Mouse (Mus musculus): Measurements from ENCODE around the gene Synpo2.

Gene Synpo2

DNA sequence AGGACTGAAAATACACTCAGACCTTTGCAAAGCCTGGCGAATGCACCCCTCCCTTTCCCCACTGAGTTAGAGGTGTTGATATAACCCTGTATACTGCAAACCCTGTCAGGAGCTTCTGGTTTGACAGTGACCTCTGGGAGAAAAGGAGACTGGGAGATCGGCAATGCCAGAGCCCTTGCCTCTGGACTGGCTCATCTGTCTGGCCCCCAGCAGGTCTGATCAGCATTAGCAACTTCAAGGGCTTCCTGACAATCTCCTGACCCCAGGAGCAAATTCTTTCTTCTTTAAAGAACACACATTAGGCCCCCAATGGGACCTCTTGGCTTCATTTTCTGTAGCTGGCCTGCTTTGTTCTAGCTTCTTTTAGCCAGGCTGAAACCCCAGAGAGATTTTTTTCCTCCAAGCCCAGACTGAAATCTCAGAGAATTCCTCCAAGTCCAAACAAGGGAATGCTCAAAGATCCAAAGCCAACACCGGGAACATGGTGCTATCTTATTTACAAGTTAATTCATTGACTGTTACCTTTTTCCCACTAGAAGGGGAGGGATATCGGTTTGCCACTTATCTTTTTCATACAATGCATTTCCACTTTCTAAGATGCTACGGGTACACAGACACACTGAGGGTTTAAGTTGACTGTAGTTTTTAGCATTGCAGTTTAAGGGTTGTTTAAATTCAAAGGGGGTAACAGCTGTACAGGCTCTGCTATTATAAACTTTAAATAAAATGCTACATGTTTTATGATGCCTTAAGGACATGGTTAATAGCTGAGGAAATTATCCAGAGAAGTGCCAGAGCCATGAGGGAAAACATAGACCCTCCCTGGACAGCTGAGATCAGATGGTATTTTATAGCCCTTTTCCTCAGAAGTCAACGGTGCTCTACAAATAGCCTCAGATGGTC, 73.4 kb downstream of the Synpo2 start:
- no peak for DNase-seq

DNA sequence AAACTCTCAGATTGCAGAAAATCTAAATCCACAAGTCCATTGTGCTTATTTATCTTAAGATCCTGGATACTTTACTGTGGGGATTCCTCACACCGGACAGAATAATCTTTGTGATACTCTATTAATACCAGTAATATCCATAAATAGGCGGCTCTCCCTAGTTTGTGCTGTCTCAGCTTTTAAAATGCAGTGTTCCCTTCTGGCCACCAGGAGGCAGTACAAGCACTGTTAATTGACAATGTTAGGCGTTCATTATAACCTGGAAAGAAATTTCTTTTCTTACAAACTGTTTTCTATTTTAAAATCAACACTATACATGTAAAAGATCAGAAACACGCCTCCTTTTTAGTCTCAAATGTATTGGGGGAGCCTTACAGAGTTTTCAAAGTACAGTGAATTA, 75.2 kb downstream of the Synpo2 start:
- DNase-seq = peak; percentile 65

DNA sequence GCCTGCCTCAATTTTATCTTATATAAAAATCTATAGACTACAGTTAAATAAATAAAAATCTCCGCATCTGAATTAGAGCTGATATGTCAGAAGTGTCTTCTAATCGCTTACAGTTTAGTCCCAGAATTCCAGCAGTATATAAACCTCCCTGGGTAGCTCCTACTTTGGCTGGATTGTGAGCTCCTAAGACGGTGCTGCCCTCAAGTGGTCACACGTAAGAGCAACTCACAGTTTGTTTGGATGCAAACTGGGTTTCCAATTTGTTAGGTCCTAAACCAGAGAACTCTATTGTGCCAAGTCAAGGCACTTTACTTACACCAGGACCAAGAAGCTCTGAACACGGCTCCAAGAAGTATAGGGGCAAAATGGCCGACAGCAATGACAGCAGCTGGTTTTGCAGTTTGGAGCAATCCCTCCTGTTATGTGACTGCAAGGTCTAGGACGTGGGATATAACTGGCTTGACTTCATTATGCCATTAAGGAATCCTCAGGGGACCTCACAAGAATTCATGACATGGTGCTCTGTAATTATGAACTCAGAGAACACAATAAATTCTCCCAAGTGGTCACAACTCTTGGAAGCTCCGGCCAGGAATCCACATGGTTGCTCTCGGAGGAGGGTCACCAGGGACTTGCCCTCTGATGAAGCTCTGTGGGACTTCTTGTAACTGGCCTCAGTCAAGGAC, 76.7 kb downstream of the Synpo2 start:
- peak; percentile 83 for DNase-seq

DNA sequence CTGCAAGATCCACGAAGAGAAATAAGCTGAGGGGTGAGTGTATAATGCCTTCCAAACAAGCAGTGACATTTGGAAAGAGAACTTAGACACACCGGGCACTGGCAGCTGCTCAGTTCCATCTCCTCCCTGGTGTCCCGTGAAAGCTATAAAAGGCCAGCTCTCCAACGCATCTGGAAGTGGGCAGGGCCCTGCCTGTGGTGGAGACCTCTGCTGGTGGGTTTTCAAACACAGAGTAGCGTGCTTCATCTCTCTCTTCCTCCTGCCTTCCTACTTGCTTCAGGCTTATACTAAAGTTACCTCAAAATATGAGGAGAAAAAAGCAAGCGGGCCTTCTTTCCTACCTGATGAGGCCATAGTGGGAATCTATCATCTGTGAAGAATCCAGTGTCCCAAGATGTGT, 77.4 kb downstream of the Synpo2 start:
- DNase-seq = peak; percentile 63

DNA sequence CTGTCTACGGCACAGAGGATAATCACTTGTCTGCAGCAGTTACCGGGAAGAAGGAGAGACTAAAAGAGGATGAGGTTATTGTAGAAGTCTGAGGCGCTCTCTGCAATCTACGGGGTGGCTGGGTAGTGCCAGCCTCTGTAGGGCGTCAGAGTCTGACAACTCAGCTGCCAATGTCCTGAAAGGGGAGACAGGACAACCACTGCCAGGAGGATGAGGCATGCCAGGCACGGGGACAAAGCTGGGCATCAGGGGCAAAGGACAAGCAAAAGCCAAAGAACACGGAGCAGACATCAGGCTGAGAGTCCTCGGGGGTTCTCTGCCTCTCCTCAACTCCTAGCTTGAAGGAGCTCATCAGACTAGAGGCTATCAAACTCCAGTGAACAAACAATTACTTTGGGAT, 82.6 kb downstream of the Synpo2 start:
- no peak for DNase-seq

DNA sequence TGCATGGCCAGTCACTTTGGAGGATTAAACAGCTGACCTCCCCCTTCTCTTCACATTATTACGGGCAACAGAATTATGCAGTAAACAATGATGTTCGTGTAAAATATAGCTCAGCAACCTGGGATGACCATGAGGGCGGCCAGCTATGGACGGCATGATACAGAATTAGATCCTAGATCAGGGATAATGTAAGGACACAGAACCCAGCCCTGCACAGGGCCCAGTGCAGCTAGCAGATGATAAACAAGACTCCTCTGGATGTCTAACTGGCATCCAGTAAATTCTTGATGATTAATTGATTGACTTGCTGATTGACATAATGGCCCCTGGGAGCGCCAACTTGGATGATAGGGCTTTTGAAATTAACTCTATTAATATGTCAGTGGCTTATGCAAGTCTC, 83.0 kb downstream of the Synpo2 start:
- no peak for DNase-seq

DNA sequence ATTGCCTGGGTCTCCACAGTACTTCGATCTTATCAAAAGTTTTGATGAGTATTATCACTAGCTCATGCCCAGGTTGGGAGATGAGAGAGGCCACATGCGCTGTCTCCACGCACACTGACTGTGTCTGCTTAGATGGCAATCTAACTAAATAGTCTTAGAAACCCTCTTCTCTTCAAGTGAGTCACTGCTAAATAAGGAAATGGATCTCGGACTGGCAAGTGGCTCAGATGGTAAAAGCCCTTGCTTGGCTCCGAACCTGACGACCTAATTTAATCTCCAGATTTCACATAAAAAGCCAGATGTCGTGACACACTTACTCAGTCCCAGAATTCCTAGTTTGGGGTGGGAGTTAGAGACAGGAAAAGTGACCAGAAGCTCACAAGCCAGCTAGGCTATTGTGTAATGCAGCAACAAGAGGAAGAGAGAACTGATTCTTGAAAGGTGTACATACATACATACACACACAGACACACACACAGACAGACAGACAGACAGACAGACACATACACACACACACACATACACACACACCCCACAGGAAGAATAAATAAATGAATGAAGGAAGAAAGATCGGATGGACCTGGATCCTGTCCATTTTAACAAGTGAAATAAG, 85.3 kb downstream of the Synpo2 start:
- no peak for DNase-seq

DNA sequence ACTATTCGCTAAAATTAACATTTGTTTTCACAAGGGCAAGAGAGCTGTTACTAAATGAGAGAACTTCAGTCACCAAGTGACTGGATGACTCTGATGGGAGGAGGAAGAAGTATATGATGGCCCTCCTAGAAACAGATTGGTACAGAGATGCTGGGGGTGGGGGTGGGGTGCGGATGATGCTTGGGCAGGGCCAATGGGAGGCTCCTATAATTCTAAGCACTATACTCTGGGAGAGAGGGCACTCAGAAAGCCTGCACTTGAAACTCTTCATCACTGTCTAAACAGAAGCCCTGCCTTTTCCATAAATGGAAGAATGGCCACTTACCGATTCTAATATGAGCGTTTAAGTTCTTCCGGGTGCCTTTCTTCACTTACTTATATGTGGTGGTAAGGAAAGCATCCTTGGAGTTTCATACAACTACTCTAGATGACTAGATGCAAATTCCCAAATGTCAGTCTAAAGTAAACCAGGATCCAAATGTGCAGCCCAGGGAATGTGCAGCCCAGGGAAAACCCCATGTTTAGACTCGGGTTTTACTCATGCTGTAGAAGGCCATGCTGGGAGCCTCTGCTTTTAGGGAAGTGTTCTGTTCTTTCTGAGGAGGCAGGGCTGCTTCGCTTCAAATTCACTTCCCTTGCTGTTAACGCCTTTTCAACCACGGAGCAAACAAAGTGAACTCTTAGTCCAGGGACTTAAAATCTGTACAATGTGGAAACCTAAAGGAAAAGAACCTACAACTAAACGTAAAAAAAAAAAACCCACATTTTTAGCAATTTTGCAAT, 86.4 kb downstream of the Synpo2 start:
- no peak for DNase-seq

DNA sequence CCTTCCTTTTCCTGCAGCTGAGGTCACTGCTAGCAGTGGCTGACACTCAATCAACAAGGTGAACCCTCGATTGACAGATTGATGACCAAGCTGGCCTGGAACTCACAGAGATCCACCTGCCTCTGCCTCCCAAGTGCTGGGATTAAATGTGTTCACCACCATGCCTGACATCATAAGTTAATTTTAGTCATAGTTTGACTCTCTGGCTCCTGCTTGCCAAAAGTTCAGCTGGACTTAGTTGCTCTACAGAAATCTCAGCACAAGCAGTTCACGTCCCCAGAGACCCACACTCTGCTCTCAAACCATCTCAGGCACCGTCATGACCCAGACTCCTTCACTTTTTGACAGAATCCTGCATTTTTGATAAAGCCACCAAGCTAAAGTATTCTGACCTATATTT, 87.3 kb downstream of the Synpo2 start:
- no peak for DNase-seq

DNA sequence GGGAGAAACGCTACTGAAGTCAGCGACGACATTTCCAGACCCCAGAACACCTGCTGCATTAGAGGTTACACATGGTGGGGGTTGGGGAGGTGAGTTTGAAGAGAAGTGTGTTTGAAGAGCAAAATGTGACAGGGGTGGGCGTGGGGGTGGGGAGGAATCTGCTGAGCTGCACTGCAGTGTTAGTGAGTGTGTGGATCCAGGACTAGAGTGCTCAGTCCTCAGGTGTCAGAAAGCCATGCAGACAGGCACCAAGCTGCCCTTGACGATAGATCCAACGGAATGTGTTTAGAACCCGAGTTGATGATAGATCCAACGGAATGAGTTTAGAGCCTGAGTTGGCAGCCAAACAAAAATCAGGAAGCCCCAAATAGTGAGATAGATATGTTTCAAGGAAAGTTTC, 89.4 kb downstream of the Synpo2 start:
- no peak for DNase-seq

DNA sequence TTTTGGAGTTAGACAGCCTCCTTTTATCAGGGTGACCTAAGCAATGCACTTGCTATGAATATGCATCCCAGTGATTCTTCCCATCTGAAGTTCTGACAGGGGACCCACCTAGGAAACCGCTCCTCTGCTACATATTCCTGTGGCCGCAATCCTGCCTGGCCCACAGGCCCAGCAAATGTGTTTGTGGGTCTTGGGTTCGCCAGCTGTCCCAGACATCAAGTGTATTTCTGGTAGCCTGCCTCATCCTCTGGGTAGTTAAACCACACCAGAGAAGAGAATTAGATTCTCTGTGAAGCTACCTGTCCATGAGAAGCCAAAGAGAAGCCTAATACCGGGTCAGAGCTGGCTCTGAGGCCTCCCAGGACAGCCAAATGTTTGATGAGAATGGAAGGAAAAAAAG, 90.0 kb downstream of the Synpo2 start:
- DNase-seq = no peak

DNA sequence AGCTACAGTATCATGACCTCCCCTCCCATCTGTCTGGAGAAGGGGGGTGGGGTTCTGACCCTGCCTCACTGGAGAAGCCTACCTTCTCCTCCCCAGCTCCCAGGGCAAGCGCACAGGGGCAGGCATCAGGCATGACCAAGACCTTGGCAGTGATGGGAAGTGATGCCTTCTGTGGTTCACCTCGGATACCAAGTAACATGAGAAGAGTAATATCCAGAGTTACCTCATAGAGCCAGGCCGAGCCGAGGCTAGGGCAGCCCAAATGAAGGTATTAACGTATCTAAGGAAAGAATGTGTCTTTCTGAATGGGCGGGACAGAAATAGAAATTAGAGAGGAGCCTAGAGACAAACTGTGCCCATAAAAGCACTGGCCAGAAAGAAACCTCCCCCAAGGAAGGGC, 92.5 kb downstream of the Synpo2 start:
- DNase-seq = no peak

DNA sequence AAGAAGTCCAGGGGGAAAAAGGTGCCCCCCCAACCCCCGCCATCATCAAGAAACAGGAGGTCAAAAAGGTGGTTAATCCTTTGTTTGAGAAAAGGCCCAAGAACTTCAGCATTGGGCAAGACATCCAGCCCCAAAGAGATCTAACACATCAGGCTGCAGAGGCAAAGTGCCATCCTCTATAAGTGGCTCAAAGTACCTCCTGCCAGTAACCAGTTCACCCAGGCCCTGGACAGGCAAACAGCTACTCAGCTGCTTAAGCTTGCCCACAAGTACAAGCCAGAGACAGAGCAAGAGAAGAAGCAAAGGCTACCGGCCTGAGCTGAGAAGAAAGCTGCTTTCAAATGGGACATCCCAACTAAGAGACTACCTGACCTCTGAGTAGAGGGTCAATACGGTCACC, 93.7 kb downstream of the Synpo2 start:
- no peak for DNase-seq

DNA sequence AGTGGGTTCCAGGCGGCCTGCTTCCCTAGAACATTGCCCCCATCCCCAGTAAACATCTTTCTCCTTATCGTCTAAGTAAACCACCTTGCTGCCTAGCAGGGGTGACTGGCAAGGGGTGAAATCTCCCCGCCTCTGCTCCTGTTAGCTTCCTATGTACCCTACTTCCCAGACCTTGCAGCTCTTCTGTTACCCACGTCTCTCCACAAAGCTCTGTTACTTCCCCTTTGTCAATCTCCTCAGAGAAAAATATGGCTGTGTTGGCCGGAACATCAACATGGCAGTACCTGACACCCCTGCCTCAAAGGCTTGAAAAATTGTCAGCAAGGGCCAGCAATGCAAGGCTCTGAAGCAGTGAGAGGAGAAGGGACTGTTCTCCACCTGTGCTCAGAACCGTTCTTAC, 94.9 kb downstream of the Synpo2 start:
- no peak for DNase-seq

DNA sequence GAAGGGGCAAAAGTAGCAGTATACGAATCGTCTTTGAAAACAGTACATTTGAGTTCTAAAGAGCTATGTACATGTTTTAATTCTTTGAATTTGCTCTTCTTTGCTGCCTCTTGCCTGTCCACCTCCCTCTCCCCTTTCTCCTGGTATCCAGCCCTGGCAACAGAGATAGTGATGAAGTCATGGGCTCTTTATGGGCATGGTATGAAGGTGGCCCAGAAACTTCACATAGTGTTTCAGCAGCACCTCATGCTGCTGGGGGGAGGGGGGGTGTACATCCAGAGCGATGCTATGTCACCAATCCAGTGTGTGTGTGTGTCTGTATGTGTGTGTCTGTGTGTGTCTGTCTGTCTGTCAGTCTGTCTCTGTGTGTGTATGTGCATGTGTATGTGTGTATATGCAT, 95.8 kb downstream of the Synpo2 start:
- no peak for DNase-seq

DNA sequence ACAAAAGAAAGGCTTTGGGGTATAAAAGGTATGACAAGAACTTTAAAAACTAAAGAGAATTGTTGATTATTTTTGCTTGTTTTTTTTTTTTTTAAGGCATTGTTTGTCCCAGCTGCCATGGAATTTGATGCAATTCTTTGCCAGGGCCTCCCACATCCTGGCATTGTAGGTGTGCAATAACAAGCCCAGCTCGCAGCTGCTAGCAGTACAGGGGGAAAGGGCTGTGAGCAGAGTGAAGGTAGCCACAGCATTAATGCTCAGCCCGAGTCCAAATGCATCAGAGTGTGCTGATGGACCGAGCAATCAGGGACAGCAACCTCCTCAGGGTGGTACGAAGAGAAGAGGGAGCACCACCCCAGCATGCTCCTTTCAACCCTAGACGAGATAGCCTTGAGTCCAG, 96.3 kb downstream of the Synpo2 start:
- no peak for DNase-seq

DNA sequence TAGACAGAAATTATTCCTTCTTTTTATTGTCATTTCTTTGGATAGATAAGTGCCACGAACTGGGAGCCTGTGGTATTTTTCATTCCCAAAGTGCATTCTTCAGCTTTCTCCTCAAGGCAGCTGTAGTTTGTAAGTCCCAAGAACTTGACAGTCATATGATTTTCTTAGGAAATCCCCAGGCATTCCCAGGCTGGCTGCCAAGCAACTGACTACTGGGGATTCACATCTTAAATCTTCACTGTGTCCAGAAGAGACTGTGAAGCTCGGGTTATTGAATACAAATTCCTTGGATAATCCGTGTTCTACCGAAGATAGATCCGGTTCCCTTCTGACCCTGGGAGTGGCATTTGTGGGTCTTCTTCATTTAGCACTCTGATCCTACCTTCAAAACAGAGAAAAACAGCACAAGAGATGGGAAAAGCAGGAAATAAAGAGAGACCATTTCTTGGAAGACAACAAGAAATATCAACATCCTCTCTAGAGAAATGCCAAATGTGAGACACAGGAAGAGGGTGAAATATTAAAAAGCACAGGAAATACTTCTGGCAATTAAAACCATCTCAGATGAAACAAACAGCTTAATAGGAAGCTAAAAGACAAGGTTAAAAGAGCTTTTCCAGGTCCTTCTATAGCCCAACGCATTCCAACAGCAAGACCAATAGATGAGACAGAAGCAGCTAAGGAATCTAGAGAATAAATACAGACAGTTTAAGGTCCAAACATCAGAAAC, 97.5 kb downstream of the Synpo2 start:
- DNase-seq = peak; percentile 95

DNA sequence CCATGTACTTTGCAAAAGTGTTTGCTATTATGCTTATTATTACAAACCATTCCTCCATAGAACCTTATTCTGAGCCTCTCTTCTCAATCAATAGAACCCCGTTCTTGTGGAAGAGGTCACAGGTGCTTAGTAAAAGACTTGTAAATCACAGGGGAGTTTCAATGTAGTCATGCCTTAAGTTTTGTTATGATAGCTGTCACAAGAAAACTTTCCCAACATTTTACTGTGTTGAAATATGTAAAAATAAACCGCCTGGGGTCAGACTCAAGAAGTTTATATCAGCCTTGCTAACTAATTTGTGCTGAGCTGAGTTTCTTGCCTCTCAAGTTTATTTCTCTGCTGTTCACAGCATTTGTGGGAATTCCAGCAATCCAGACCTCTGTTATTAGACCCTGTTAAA, 103.8 kb downstream of the Synpo2 start:
- no peak for DNase-seq

DNA sequence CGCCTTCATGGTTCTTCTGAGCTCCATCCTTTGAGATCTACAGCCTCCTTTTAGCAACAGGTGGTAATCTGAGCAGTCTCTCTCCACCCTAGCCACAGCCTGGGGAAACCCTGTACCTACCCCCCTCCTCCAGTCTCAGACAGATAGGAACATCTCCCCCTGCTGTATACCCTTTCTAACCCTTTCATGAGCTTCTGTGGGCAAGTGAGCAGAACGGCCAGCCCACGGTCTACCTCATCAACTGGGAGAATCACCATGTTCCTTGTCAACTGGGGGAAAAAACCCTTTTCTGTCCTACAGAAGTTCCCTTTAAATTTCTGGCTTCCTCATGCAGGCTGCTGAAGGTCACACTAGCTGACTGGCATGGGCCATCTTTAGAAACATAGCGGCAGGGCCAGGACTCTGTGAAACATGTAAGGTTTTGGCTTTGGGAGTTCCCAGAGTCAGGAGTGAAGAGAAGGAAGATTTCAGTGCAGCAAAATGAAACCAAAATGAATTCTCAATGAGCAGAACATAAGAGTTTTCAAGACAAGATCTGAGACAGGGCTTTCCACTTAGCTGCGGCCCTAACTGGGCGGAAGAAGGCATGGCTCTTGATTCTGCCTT, 104.7 kb downstream of the Synpo2 start:
- no peak for DNase-seq

DNA sequence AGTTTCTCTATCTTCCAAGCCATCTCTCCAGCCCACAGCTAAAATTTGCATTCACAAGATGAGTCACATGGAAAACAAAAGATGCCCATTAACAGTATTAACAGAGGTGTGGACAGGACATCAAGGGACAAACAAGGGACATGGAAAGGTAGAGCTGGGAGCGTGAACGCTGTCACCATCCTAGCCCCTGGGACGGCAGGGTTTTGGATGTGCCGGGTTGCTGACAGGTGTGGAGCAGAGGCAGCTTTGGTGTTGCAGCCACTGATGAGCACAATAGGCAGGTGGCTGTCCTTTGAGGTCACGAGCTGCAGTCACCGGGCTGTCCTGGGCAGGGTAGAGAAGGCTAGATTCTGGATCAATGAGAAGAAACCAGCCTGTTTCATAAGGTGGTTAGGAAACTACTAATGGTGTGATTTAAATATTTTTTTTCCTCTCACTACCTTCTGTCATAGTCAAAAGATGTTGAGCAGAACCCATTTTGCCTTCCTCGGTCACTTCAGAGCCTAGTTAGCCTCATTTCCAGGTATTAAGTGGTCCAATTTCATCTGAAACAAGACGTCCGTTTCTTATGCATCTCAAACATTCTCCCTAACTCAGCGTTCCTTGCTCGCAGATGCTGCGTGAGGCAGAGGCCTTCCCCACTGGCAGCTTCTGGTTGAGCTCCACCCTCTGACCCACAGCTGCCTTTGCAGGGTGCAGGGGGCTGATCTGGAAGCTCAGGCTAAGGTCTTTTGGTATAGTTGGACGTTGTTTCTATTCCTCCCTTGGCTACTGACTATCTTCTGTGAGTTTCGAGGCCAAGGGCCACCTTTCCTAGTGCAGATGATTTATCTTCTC, 105.4 kb downstream of the Synpo2 start:
- DNase-seq = no peak

DNA sequence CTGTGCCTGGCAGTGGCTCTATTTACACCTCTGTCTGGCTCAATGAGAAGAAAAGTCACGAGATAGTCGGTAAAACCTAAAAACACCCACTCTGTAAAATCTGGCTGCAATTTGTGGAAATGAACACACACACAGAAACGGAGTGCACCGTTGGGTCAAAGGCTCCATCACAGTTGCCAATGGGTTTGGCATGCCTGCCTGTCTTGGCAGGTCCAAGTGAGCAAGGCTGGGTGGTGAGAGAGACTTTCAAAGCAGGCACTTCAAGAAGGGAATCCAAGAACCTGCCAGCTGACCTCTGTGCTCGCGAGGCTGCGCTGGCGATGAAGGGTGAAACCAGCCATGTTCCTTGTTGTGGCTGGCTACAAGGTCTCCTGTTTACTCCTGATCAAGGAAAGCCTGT, 107.2 kb downstream of the Synpo2 start:
- DNase-seq = no peak

Measured in kidney, postnatal 10 days (tissue).